Mouse (Mus musculus) yolk sac, embryonic 10.5 days (tissue): ENCODE measurements around the gene Rgs13.

ENCODE experiments used
- DNase-seq: peaks from one replicate; pipeline ENCODE4 v3.0.0-alpha.2; 2017; ENCODE audit warnings: low spot score

The Rgs13 gene

GRCm38 (mm10) chr1:144177166-144177565 is at the start of gene Rgs13:
TSS of gene Rgs13 (minus strand) at chr1:144177372.
- no peak for DNase-seq

GRCm38 (mm10) chr1:144215230-144215629 is 38.1 kb upstream of the Rgs13 start:
- no peak for DNase-seq

GRCm38 (mm10) chr1:144210912-144211311 is 33.7 kb upstream of the Rgs13 start:
- no peak for DNase-seq

- no peak for DNase-seq
These were observed 29.3 kb upstream of the Rgs13 start for GRCm38 (mm10) chr1:144206281-144207061.

GRCm38 (mm10) chr1:144204766-144205165 is 27.6 kb upstream of the Rgs13 start:
- no peak for DNase-seq

- no peak for DNase-seq
These were observed 25.8 kb upstream of the Rgs13 start for GRCm38 (mm10) chr1:144202939-144203338.

- no peak for DNase-seq
These were observed 23.3 kb upstream of the Rgs13 start for GRCm38 (mm10) chr1:144200496-144200895.

- no peak for DNase-seq
These were observed 22.4 kb upstream of the Rgs13 start for GRCm38 (mm10) chr1:144199538-144199937.

- DNase-seq: peak; percentile 4
These were observed 20.5 kb upstream of the Rgs13 start for GRCm38 (mm10) chr1:144197684-144198083.

- DNase-seq: no peak
These were observed 9.7 kb upstream of the Rgs13 start for GRCm38 (mm10) chr1:144186655-144187396.

- DNase-seq: no peak
These were observed 8.0 kb upstream of the Rgs13 start for GRCm38 (mm10) chr1:144184955-144185715.

GRCm38 (mm10) chr1:144183622-144184021 is 6.5 kb upstream of the Rgs13 start:
- no peak for DNase-seq

GRCm38 (mm10) chr1:144179559-144179958 is 2.4 kb upstream of the Rgs13 start:
- DNase-seq: no peak

GRCm38 (mm10) chr1:144178281-144178957 is 1.2 kb upstream of the Rgs13 start:
- no peak for DNase-seq

- no peak for DNase-seq
These were observed 448 bp upstream of the Rgs13 start for GRCm38 (mm10) chr1:144177620-144178019.

GRCm38 (mm10) chr1:144174760-144175159 is 2.4 kb downstream of the Rgs13 start:
- no peak for DNase-seq

GRCm38 (mm10) chr1:144173568-144174036 is 3.6 kb downstream of the Rgs13 start:
- no peak for DNase-seq

GRCm38 (mm10) chr1:144168921-144169320 is 8.3 kb downstream of the Rgs13 start:
- no peak for DNase-seq

GRCm38 (mm10) chr1:144167761-144168160 is 9.4 kb downstream of the Rgs13 start:
- DNase-seq: no peak

- no peak for DNase-seq
These were observed 10.3 kb downstream of the Rgs13 start for GRCm38 (mm10) chr1:144166897-144167296.

- DNase-seq: no peak
These were observed 10.9 kb downstream of the Rgs13 start for GRCm38 (mm10) chr1:144166275-144166674.

- DNase-seq: no peak
These were observed 24.6 kb downstream of the Rgs13 start for GRCm38 (mm10) chr1:144152526-144152925.
